Comparison of ENCODE assay signal across 29 mouse cellular contexts in genomic region chr14:73293616-73294015, GRCm38 (mm10). TPM values are rescaled to one million over a fixed set of nuclear protein-coding genes. Genes with fewer than 3 reads are reported as not detected.
A peak's percentile ranks its signal among the peaks of the same experiment; 100 is the strongest.
DNase-seq lines count a peak whose midpoint lies in the region; ATAC-seq and TF ChIP-seq lines count a peak whose summit lies in the region.
"Had no signal": no experiment of that assay in that cellular context is flagged by ENCODE, and none has a peak within 500 bp of the region (broad histone marks: within the 10 kb centered on the region; RNA-seq: fewer than 3 reads in every experiment).

No protein-coding gene starts in this region.

- H3K4me1 ChIP-seq in lung, embryonic 14.5 days (ENCODE audit: insufficient read depth), result no peaks in the 10 kb centered on the region
- H3K4me1 ChIP-seq in forebrain, embryonic 12.5 days, result no peaks in the 10 kb centered on the region
- H3K4me1 ChIP-seq: embryonic facial prominence, embryonic 12.5 days; liver, embryonic 15.5 days; midbrain, embryonic 15.5 days; neural tube, embryonic 15.5 days had no signal

- WGBS in lung, embryonic 14.5 days, result 76% methylated on average over 2 of the region's 2 CpGs
- 90% methylated on average over 2 of the region's 2 CpGs for WGBS in forebrain, embryonic 12.5 days

- H3K9ac ChIP-seq in lung, embryonic 14.5 days, result no peak overlapping the region
- no peak overlapping the region for H3K9ac ChIP-seq in forebrain, embryonic 12.5 days
- H3K9ac ChIP-seq: embryonic facial prominence, embryonic 12.5 days; forebrain, embryonic 13.5 days; heart, embryonic 15.5 days; liver, embryonic 15.5 days; midbrain, embryonic 15.5 days; neural tube, embryonic 15.5 days had no signal

- H3K36me3 ChIP-seq in lung, embryonic 14.5 days (ENCODE audit: insufficient read depth), result no peaks in the 10 kb centered on the region
- peaks cover 4% of the 10 kb centered on the region; the same call in 1 of the 2 replicates for H3K36me3 ChIP-seq in forebrain, embryonic 12.5 days (replicated peaks)
- H3K36me3 ChIP-seq: heart, embryonic 15.5 days; midbrain, embryonic 15.5 days had no signal

- TF ChIP-seq CTCF in lung, embryonic 14.5 days (IDR thresholded peaks at IDR 0.05; ENCODE audit: low read depth), result no peak
- TF ChIP-seq CTCF in Patski (IDR thresholded peaks at IDR 0.05), result peak; percentile 12

- no peak for ATAC-seq in lung, embryonic 14.5 days (ENCODE audit: insufficient read depth)
- no peak for ATAC-seq in Patski
- ATAC-seq in forebrain, embryonic 12.5 days (ENCODE audit: low FRiP score), result no peak
- ATAC-seq: forebrain, embryonic 13.5 days; hindbrain, embryonic 16.5 days; midbrain, embryonic 15.5 days had no signal

- DNase-seq in lung, embryonic 14.5 days, result peak; percentile 19
- DNase-seq in lung, postnatal 4 days, result no peak
- no peak for DNase-seq in Patski (ENCODE audit: low read depth, low spot score)
- peak; percentile 28 for DNase-seq in lung, postnatal 10 days
- DNase-seq in right cerebral cortex, postnatal 14 days, result no peak
- no peak for DNase-seq in spleen, postnatal 36 days (ENCODE audit: low spot score in 2 of 2)
- DNase-seq: adrenal gland, postnatal 14 days; cerebellum, adult 11 months; cerebellum, adult 9-11 months; embryo, embryonic 11 days; gastrocnemius, postnatal 14 days; kidney, adult 9 months; kidney, postnatal 25 days; retina, postnatal 1 day; right cerebral cortex, postnatal 25 days; thymus, adult 18-20 months; thymus, postnatal 25 days had no signal

- POLR2A ChIA-PET in Patski (lab: Charles Lee), result no interaction called here

- no peaks in the 10 kb centered on the region for H3K27me3 ChIP-seq in lung, embryonic 14.5 days (ENCODE audit: insufficient read depth, low read length)
- no peaks in the 10 kb centered on the region for H3K27me3 ChIP-seq in Patski
- H3K27me3 ChIP-seq in forebrain, embryonic 12.5 days, result no peaks in the 10 kb centered on the region
- H3K27me3 ChIP-seq: CH12.LX; embryonic facial prominence, embryonic 12.5 days; forebrain, embryonic 13.5 days; heart, embryonic 15.5 days; liver, embryonic 15.5 days; midbrain, embryonic 15.5 days; neural tube, embryonic 15.5 days had no signal

- H3K4me2 ChIP-seq in lung, embryonic 14.5 days, result no peak overlapping the region
- no peak overlapping the region for H3K4me2 ChIP-seq in forebrain, embryonic 12.5 days
- H3K4me2 ChIP-seq: embryonic facial prominence, embryonic 12.5 days; forebrain, embryonic 13.5 days; heart, embryonic 15.5 days; liver, embryonic 15.5 days; midbrain, embryonic 15.5 days; neural tube, embryonic 15.5 days had no signal

- H3K9me3 ChIP-seq in lung, embryonic 14.5 days (ENCODE audit: low read depth, low read length), result no peaks in the 10 kb centered on the region
- no peaks in the 10 kb centered on the region for H3K9me3 ChIP-seq in forebrain, embryonic 12.5 days
- H3K9me3 ChIP-seq: embryonic facial prominence, embryonic 12.5 days; forebrain, embryonic 13.5 days; heart, embryonic 15.5 days; liver, embryonic 15.5 days; midbrain, embryonic 15.5 days; neural tube, embryonic 15.5 days had no signal

- no peak overlapping the region for H3K27ac ChIP-seq in lung, embryonic 14.5 days (ENCODE audit: low read depth)
- no peak overlapping the region for H3K27ac ChIP-seq in forebrain, embryonic 12.5 days
- H3K27ac ChIP-seq: embryonic facial prominence, embryonic 12.5 days; forebrain, embryonic 13.5 days; heart, embryonic 15.5 days; layer of hippocampus, adult 2 months; left cerebral cortex, adult 2 months; liver, embryonic 15.5 days; macrophage; midbrain, embryonic 15.5 days; neural tube, embryonic 15.5 days had no signal

- H3K4me3 ChIP-seq in lung, embryonic 14.5 days (ENCODE audit: low read depth, low read length), result no peak overlapping the region
- H3K4me3 ChIP-seq in forebrain, embryonic 12.5 days (replicated peaks), result no peak overlapping the region
- H3K4me3 ChIP-seq: embryonic facial prominence, embryonic 12.5 days; forebrain, embryonic 13.5 days; heart, embryonic 15.5 days; layer of hippocampus, adult 2 months; left cerebral cortex, adult 2 months; liver, embryonic 15.5 days; midbrain, embryonic 15.5 days; neural tube, embryonic 15.5 days had no signal

- in situ Hi-C loops in Patski (cut with MboI; ENCODE audit: low pct_unique_long_range_greater_than_20kb), result loop anchor here (25.0 kb wide), 1 partner anchor 731 kb away; no protein-coding TSS in a partner anchor

- CTCF ChIA-PET in Patski (lab: Charles Lee), result interaction anchor here (1.0 to 3.2 kb wide), 2 partner anchors 11 to 187 kb away, joined by 5 to 27 read pairs; no protein-coding TSS in a partner anchor

RNA-seq across cellular contexts. Expression of gene Rb1, which starts 32.0 kb away (rescaled TPM):
- polyA plus RNA-seq in lung, embryonic 14.5 days (2014; fragmentation: Nextera tagmentation; extraction: Ambion mirVana), result 19.3 and 23.9 TPM in 2 replicates
- 30.0 TPM for polyA plus RNA-seq in Patski (2021)
- polyA plus RNA-seq in forebrain, embryonic 12.5 days (2016; fragmentation: Nextera tagmentation; extraction: Ambion mirVana), result 30.4 and 31.4 TPM in 2 replicates

RNA-seq across cellular contexts. Expression of gene Lpar6, which starts 55.9 kb away (rescaled TPM):
- 13.4 and 14.2 TPM in 2 replicates for polyA plus RNA-seq in lung, embryonic 14.5 days (2014; fragmentation: Nextera tagmentation; extraction: Ambion mirVana)
- polyA plus RNA-seq in Patski (2021), result 8.8 TPM
- 11.8 and 14.2 TPM in 2 replicates for polyA plus RNA-seq in forebrain, embryonic 12.5 days (2016; fragmentation: Nextera tagmentation; extraction: Ambion mirVana)

Comparison
In these comparisons a context has a peak if more than half of its experiments do, and no peak if none do; other contexts are left out.
1. DNase-seq: peak in lung, embryonic 14.5 days (single experiment) and lung, postnatal 10 days (single experiment); none in lung, postnatal 4 days (0 of 2), Patski (single experiment), right cerebral cortex, postnatal 14 days (single experiment) and spleen, postnatal 36 days (0 of 2).